Mouse (Mus musculus) v-Abl transformed pro-B cells (cell line): ENCODE results near the gene Pacrg.

Source experiments
- in situ Hi-C, 2 experiments: fragments of 400-800 bp; cut with MboI; formaldehyde crosslinking; loops; one replicate each; pipeline ENCODE4 v1.15.1; 2025; ENCODE audit not compliant: unreplicated experiment in 2 of 2

Pacrg gene

DNA sequence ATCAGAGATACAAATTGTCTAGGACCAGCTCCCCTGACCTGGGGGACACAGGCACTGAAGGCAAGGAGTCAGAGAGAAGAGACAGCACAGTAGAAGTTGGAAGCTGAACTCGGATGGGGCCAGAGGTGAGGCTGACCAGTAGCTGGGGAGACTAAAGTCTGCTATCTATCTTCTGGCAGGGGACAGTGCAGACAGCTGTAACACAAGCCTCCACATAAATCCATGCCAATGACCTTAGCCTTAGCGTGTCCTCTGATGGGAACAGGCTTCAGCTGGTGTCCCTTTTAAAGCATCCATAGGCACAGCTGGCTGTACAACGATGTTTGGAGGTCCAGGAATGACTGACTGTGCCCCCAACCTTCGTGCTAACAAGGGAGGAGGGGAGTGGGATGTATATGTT lies 423.1 kb downstream of the Pacrg start:
- in situ Hi-C loops: no loop called here

- in situ Hi-C loops: no loop called here
These were observed 424.0 kb downstream of the Pacrg start for GRCm38 (mm10) chr17:10416101-10416500.

DNA sequence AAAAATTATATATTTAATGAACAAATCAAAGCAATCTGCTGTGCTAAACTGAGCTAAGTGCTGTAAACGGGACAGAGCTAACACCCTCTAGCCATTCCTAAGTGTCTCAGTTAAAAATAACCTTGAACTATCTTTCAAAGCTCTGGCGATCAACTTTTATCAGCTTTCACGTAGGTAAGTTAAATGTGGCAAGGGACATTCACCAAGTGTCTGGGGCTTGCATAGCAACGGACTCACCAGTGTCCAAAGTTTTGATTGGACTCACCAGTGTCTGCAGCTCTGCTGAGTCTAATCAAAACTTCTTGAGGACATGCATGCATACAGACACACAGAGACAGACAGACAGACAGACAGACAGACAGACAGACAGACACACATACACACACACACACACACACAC lies 425.7 kb downstream of the Pacrg start:
- in situ Hi-C loops: no loop called here

GRCm38 (mm10) chr17:10413870-10414269 lies 426.2 kb downstream of the Pacrg start:
- in situ Hi-C loops: no loop called here

- in situ Hi-C loops: no loop called here
These were observed 429.3 kb downstream of the Pacrg start for GRCm38 (mm10) chr17:10410597-10411476.

GRCm38 (mm10) chr17:10408681-10409081 lies 431.4 kb downstream of the Pacrg start:
- in situ Hi-C loops: no loop called here

GRCm38 (mm10) chr17:10407031-10407722 lies 432.9 kb downstream of the Pacrg start:
- in situ Hi-C loops: no loop called here

- in situ Hi-C loops: no loop called here
These were observed 433.8 kb downstream of the Pacrg start for GRCm38 (mm10) chr17:10406311-10406710.

- in situ Hi-C loops: no loop called here
These were observed 434.2 kb downstream of the Pacrg start for GRCm38 (mm10) chr17:10405906-10406305.

- in situ Hi-C loops: no loop called here
These were observed 436.9 kb downstream of the Pacrg start for GRCm38 (mm10) chr17:10403186-10403585.

GRCm38 (mm10) chr17:10402064-10402640 lies 438.0 kb downstream of the Pacrg start:
- in situ Hi-C loops: no loop called here

- in situ Hi-C loops: no loop called here
These were observed 438.6 kb downstream of the Pacrg start for GRCm38 (mm10) chr17:10401529-10401928.

DNA sequence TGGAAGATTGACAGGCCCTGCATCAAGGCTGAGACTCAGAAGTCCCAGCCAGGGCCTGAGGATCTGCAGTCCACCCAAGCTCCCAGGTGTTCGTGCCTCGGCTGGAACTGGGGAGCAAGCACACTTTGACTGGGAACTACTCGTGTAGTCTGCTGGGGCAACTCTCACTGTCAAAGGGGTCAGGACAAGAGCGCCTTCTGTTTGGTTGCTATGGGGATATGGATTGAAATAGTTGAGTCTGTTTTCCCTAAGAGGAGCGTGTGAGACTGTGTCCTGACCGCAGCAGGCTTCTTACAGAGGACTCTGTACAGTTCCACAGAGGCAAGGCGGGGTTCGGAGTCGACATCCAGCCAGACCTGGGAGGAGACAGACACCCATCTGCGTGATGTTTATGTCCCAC lies 440.4 kb downstream of the Pacrg start:
- in situ Hi-C loops: no loop called here

DNA sequence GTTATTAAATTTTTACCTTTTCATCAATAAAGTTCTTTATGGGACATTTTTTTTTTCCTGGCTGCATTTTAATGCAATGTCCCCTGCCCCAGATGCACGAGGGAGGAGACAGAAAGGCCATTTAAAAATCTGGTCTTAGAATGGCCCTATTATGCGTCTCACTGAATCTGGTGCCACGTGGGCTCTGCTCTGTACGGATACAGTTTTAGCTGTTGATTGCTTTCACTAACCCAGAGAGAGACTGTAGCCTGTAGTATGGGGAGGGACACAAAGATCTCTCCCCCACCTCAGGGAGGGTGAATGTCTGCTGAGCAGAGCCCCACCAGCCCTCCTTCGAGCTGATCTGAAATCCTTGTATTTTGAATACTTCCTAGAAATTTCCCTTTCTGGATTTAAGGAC lies 441.2 kb downstream of the Pacrg start:
- in situ Hi-C loops: no loop called here

DNA sequence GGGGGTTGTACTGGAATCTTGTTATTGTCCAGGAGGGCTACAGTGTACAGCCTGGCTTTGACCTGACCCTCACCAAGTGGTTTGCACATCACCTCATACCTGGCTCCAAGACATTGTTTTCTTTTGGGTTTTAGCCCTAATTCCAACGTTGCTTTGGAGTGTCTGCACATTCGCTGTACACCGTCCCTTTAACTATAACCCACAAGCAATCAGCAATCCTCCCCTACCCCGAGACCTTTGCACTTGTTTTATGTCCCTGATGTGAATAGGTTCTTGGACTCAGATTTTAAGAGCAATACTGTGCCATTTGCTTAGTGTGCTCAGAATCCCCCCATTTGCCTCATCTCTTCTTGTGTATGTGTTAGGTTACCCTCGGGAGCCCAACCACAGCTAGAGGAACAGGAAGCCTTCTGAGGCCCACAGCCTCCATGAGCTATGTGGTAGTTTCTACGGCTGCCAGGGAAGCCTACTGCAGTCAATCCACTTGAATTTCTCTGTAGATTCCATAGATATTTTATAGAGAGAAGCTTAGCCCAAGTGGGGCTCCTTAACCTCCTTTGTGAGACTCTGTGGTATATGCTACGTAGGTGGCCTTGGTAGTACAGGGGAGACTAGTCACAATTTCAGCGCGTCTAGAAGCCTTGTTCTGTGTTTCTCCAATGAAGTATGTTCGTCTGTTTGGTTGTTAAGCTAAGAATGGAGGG lies 442.0 kb downstream of the Pacrg start:
- in situ Hi-C loops: no loop called here

DNA sequence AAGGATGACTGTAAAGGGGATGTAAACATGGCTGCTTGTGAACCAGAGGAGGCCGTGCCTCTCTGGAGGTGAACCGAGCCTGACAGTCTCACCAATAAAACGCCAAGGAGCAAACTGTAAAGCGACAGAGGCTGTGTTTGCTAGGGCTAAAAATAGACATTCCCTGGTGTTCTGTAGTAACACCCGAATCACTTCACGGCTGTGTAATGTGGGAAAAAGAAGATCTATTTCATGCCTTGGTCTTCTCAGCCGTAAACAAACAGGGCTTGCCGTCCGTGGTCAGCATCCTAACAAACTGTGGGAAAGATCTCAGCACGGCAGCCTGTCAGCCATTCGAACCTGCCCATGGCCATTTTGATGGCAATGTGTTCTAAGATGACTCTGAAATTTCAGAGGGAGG lies 442.8 kb downstream of the Pacrg start:
- in situ Hi-C loops: no loop called here

- in situ Hi-C loops: no loop called here
These were observed 443.2 kb downstream of the Pacrg start for GRCm38 (mm10) chr17:10396863-10397262.

DNA sequence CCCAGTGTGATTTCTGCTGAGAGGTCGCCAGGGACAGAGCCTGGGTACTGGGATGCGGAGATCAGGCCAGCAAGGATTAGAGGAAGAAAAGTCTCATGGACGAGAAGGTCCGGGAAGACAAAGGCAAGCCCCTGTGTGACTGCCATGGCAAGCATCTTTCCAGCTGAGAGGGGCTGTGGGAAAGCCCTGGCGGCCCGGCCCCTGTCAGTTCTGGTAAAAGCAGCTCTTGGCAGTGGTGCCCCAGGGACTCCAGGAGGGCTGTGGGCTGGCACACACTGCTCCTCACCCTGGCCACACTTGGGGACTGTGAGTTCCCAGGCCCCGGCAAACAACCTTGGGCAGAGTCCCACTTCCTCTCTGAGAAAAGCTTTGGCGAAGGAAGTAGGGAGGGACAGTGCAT lies 445.3 kb downstream of the Pacrg start:
- in situ Hi-C loops: no loop called here

GRCm38 (mm10) chr17:10393766-10394165 lies 446.3 kb downstream of the Pacrg start:
- in situ Hi-C loops: no loop called here

- in situ Hi-C loops: no loop called here
These were observed 447.6 kb downstream of the Pacrg start for GRCm38 (mm10) chr17:10392342-10393034.
